In the genomic region with DNA sequence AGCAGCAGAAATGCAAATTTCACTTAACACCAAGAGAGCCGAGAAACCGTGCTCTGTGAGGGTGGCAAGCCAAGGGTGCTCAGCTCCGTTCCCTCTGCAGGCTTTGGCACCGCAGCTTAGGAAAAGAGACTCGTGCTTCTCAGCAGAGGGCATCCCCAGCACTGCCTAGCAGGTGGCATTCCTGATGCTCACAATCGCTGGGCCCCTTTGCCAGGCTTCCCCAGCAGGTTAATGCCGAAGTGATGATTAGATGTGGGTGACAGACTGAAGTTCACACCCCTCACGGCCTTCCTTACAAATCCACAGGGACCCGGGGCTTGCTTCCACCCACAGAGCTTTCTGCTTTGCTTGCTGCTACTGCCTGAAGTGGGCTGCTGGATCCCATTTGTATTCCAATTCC, we compare ENCODE assay signal across 12 mouse cellular contexts.
A peak's percentile ranks its signal among the peaks of the same experiment; 100 is the strongest.
DNase-seq lines count a peak whose midpoint lies in the region; ATAC-seq and TF ChIP-seq lines count a peak whose summit lies in the region.
"Had no signal": no experiment of that assay in that cellular context is flagged by ENCODE, and none has a peak within 500 bp of the region (broad histone marks: within the 10 kb centered on the region; RNA-seq: fewer than 3 reads in every experiment).

No protein-coding gene starts in this region.

- intact Hi-C loops in left cerebral cortex, postnatal 25 days (cut with DNase I) = loop anchor here (5.0 to 10.0 kb wide), 7 partner anchors 61 to 848 kb away; no protein-coding TSS in a partner anchor

- H3K9ac ChIP-seq in forebrain, embryonic 11.5 days (ENCODE audit: low read length) = no peak overlapping the region
- no peak overlapping the region for H3K9ac ChIP-seq in liver, embryonic 12.5 days
- H3K9ac ChIP-seq: embryonic facial prominence, embryonic 12.5 days; intestine, embryonic 15.5 days had no signal

- no peak for ATAC-seq in forebrain, embryonic 11.5 days (replicated peaks; ENCODE audit: low FRiP score)
- no peak for ATAC-seq in liver, embryonic 12.5 days
- ATAC-seq: intestine, embryonic 15.5 days; Patski had no signal

- WGBS in forebrain, embryonic 10.5 days = 56% methylated on average over 9 of the region's 9 CpGs
- 50% methylated on average over 9 of the region's 9 CpGs for WGBS in forebrain, embryonic 11.5 days
- 54% methylated on average over 9 of the region's 9 CpGs for WGBS in kidney, adult 2 months
- 46% methylated on average over 9 of the region's 9 CpGs for WGBS in liver, embryonic 12.5 days (ENCODE audit: insufficient replicate concordance)

- H3K9me3 ChIP-seq in forebrain, embryonic 10.5 days = peaks cover 3% of the 10 kb centered on the region; the same call in 1 of the 2 replicates
- no peaks in the 10 kb centered on the region for H3K9me3 ChIP-seq in forebrain, embryonic 11.5 days (ENCODE audit: control insufficient read depth, low read length)
- H3K9me3 ChIP-seq in liver, embryonic 12.5 days (replicated peaks) = no peaks in the 10 kb centered on the region
- H3K9me3 ChIP-seq: embryonic facial prominence, embryonic 12.5 days; intestine, embryonic 15.5 days had no signal

- peaks cover 14% of the 10 kb centered on the region for H3K4me1 ChIP-seq in forebrain, embryonic 10.5 days
- H3K4me1 ChIP-seq in forebrain, embryonic 11.5 days (replicated peaks; ENCODE audit: control insufficient read depth, insufficient read depth, low read length) = 0 out of 2 replicates have a peak, but pooled peaks cover 2% of the 10 kb centered on the region
- H3K4me1 ChIP-seq in kidney, adult 2 months (ENCODE audit: control insufficient read depth, insufficient read depth, low read length) = no peaks in the 10 kb centered on the region
- no peaks in the 10 kb centered on the region for H3K4me1 ChIP-seq in liver, embryonic 12.5 days
- H3K4me1 ChIP-seq: embryonic facial prominence, embryonic 12.5 days; intestine, embryonic 15.5 days had no signal

- no peaks in the 10 kb centered on the region for H3K36me3 ChIP-seq in forebrain, embryonic 10.5 days (replicated peaks)
- no peaks in the 10 kb centered on the region for H3K36me3 ChIP-seq in forebrain, embryonic 11.5 days (ENCODE audit: control insufficient read depth, insufficient read depth, low read length)
- no peaks in the 10 kb centered on the region for H3K36me3 ChIP-seq in kidney, adult 2 months (ENCODE audit: control insufficient read depth, insufficient read depth, low read length)
- H3K36me3 ChIP-seq in liver, embryonic 12.5 days = no peaks in the 10 kb centered on the region
- H3K36me3 ChIP-seq: embryonic facial prominence, embryonic 12.5 days; intestine, embryonic 15.5 days had no signal

- H3K4me3 ChIP-seq in forebrain, embryonic 10.5 days = no peak overlapping the region
- no peak overlapping the region for H3K4me3 ChIP-seq in forebrain, embryonic 11.5 days (ENCODE audit: low read depth, low read length)
- no peak overlapping the region for H3K4me3 ChIP-seq in kidney, adult 2 months (ENCODE audit: insufficient read depth, low read depth, low read length)
- no peak overlapping the region for H3K4me3 ChIP-seq in liver, embryonic 12.5 days
- H3K4me3 ChIP-seq: embryonic facial prominence, embryonic 12.5 days; intestine, embryonic 15.5 days had no signal

- no peak overlapping the region for H3K4me2 ChIP-seq in forebrain, embryonic 11.5 days (ENCODE audit: low read depth, low read length, severe bottlenecking)
- H3K4me2 ChIP-seq in liver, embryonic 12.5 days = no peak overlapping the region
- H3K4me2 ChIP-seq: embryonic facial prominence, embryonic 12.5 days; intestine, embryonic 15.5 days had no signal

- H3K27ac ChIP-seq in forebrain, embryonic 10.5 days = peak overlapping the region; percentile 44; the same call in 1 of the 2 replicates
- H3K27ac ChIP-seq in forebrain, embryonic 11.5 days (ENCODE audit: low read depth, low read length) = no peak overlapping the region
- H3K27ac ChIP-seq in kidney, adult 2 months (ENCODE audit: insufficient read depth, low read depth, low read length) = no peak overlapping the region
- H3K27ac ChIP-seq in liver, embryonic 12.5 days = no peak overlapping the region
- H3K27ac ChIP-seq: embryonic facial prominence, embryonic 12.5 days; intestine, embryonic 15.5 days had no signal

- TF ChIP-seq POLR2A in brain, embryonic 14.5 days (IDR thresholded peaks at IDR 0.05; ENCODE audit: borderline replicate concordance, extremely low read depth, insufficient read depth, insufficient read length, poor library complexity, severe bottlenecking) = no peak
- TF ChIP-seq POLR2A in kidney, adult 2 months (IDR thresholded peaks at IDR 0.05; ENCODE audit: low read depth, low read length) = no peak

- no peak for DNase-seq in forebrain, embryonic 10.5 days (ENCODE audit: extremely low spot score, low spot score)
- no peak for DNase-seq in forebrain, embryonic 11.5 days (ENCODE audit: low spot score)
- DNase-seq in brain, embryonic 14.5 days (ENCODE audit: low read depth) = peak; percentile 93
- peak; percentile 70 to 71 for DNase-seq in frontal cortex, postnatal 36 days (ENCODE audit: low spot score in 2 of 2)
- DNase-seq in left cerebral cortex, postnatal 25 days (ENCODE audit: low spot score in 2 of 2) = peak; percentile 54 to 81
- no peak for DNase-seq in gastrocnemius, adult 18-20 months (ENCODE audit: low spot score)
- DNase-seq in kidney, adult 2 months = no peak
- DNase-seq: retina, postnatal 1 day had no signal

- H3K27me3 ChIP-seq in forebrain, embryonic 10.5 days (ENCODE audit: poor library complexity, severe bottlenecking) = no peaks in the 10 kb centered on the region
- no peaks in the 10 kb centered on the region for H3K27me3 ChIP-seq in forebrain, embryonic 11.5 days (ENCODE audit: control insufficient read depth, insufficient read depth, low read length)
- H3K27me3 ChIP-seq in kidney, adult 2 months (replicated peaks; ENCODE audit: control insufficient read depth, insufficient read depth, low read length) = no peaks in the 10 kb centered on the region
- H3K27me3 ChIP-seq in liver, embryonic 12.5 days (replicated peaks) = 0 out of 2 replicates have a peak, but pooled peaks cover 2% of the 10 kb centered on the region
- H3K27me3 ChIP-seq: embryonic facial prominence, embryonic 12.5 days; intestine, embryonic 15.5 days; Patski had no signal

- no peak for TF ChIP-seq CTCF in brain, embryonic 14.5 days (IDR thresholded peaks at IDR 0.05; ENCODE audit: borderline replicate concordance, extremely low read depth, insufficient read depth, insufficient read length)
- TF ChIP-seq CTCF in kidney, adult 2 months (conservative IDR thresholded peaks at IDR 0.05; ENCODE audit: insufficient read depth, insufficient read length, low read depth, low read length) = no peak

Comparison
In these comparisons a context has a peak if more than half of its experiments do, and no peak if none do; other contexts are left out.
1. DNase-seq: peak in brain, embryonic 14.5 days (single experiment), frontal cortex, postnatal 36 days (2 of 2) and left cerebral cortex, postnatal 25 days (2 of 2); none in forebrain, embryonic 10.5 days (single experiment), forebrain, embryonic 11.5 days (single experiment), gastrocnemius, adult 18-20 months (single experiment) and kidney, adult 2 months (single experiment).